Mouse (Mus musculus) lung, embryonic 15.5 days (tissue): ENCODE measurements at regions not wholly inside any gene's neighbourhood (a gene's known extent, or its start where the extent isn't known, plus 50 kb on each side); places are given as distances from the start of the nearest gene placed in this dataset.
A peak's percentile ranks its signal among the peaks of the same experiment; 100 is the strongest.
"Not testable (repeated sequence)": the region's sequence is repeated elsewhere in the genome, so short reads cannot be mapped to it uniquely, and the experiment has no call there.

ENCODE experiments used
- ATAC-seq: fragments of 200-750 bp; cut with Nextera tagmentation; 2 replicates; pipeline ENCODE4 v1.8.0; 2017; ENCODE audit warnings: moderate number of reproducible peaks, borderline replicate concordance; ENCODE audit not compliant: low FRiP score, low TSS enrichment; ENCODE audit errors: extremely low read depth
- H3K27ac ChIP-seq: fragments of 300-500 bp; sonication (generic); 2 replicates; pipeline ENCODE4 v1.5.1; 2015; ENCODE audit warnings: moderate library complexity, mild to moderate bottlenecking, inconsistent platforms
- H3K27me3 ChIP-seq: fragments of 300-500 bp; sonication (generic); 2 replicates; pipeline ENCODE4 v1.6.1; 2015; ENCODE audit warnings: inconsistent platforms
- H3K36me3 ChIP-seq: fragments of 300-500 bp; sonication (generic); 2 replicates; pipeline ENCODE4 v1.6.1; 2015; ENCODE audit warnings: inconsistent platforms
- H3K4me1 ChIP-seq: fragments of 300-500 bp; sonication (generic); 2 replicates; pipeline ENCODE4 v1.6.1; 2015; ENCODE audit warnings: inconsistent platforms
- H3K4me2 ChIP-seq: fragments of 300-500 bp; sonication (generic); 2 replicates; pipeline ENCODE4 v1.6.1; 2015; ENCODE audit warnings: inconsistent platforms, mild to moderate bottlenecking, moderate library complexity
- H3K4me3 ChIP-seq: fragments of 300-500 bp; sonication (generic); 2 replicates; pipeline ENCODE4 v1.5.1; 2015; ENCODE audit warnings: mild to moderate bottlenecking, inconsistent platforms
- H3K9ac ChIP-seq: fragments of 300-500 bp; sonication (generic); 2 replicates; pipeline ENCODE4 v1.6.1; 2015; ENCODE audit warnings: inconsistent platforms
- H3K9me3 ChIP-seq: fragments of 300-500 bp; sonication (generic); 2 replicates; pipeline ENCODE4 v1.6.1; 2016; ENCODE audit warnings: inconsistent platforms
- WGBS: fragments of 180-500 bp; shearing (Covaris S2); methylation state at CpG from one replicate; pipeline ENCODE4 v1.1.7; 2015; 5-methylcytosine and 5-hydroxymethylcytosine counted together

DNA sequence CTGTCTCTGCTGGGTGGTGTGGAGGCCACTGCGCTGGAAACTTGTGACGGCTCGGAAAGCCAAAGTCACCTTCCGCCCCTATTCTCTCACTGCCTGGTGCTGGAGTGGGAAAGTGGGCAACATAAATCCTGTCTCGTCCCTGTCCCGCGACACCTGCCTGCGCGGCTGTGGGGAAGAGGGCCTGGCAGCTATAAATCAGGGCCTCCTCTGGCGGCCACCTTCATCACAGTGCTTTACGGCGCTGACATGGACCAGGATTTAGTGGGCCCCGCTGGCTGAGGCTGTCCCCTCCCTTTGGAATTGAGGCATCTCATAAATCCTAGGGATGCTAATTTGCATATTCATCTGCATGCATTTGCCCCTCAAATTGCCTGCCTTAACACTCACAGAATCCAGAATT lies 287.1 kb downstream of the Cyp26b1 start:
- Histone ChIP-seq H3K9me3 (no peaks in the 10 kb centered on the region), H3K27me3 (no peaks in the 10 kb centered on the region), H3K4me2 (no peak overlapping the region), H3K4me3 (no peak overlapping the region), H3K27ac (no peak overlapping the region), H3K9ac (no peak overlapping the region), H3K4me1 (peaks cover 4% of the 10 kb centered on the region; the same call in 1 of the 2 replicates), H3K36me3 (no peaks in the 10 kb centered on the region)
- WGBS = 73% methylated on average over 13 of the region's 13 CpGs
- no peak for ATAC-seq

DNA sequence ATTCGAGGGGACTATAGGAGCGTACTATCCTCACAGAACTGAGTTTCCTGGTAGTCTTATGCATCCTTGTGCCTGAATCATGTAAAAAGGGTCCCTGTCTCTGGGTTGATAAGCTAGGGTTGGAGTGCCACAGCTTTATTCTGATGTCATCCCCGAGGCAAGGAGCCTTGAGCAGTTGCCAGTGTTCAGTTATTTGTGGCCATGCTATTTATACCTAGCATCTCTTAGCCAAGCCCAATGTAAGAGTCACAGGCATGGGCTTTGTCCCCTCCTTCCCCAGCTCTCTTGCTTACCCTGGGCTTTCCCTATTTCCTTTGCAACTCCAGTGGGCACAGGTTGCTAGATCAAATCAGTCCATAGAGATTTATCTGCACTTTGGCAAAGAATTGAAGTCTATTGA lies 288.6 kb downstream of the Cyp26b1 start:
- Histone ChIP-seq H3K36me3 (no peaks in the 10 kb centered on the region), H3K27me3 (no peaks in the 10 kb centered on the region), H3K4me1 (no peaks in the 10 kb centered on the region), H3K4me2 (no peak overlapping the region), H3K9me3 (no peaks in the 10 kb centered on the region), H3K27ac (no peak overlapping the region), H3K9ac (no peak overlapping the region), H3K4me3 (no peak overlapping the region)
- WGBS = 82% methylated on average over 3 of the region's 3 CpGs
- ATAC-seq = no peak

DNA sequence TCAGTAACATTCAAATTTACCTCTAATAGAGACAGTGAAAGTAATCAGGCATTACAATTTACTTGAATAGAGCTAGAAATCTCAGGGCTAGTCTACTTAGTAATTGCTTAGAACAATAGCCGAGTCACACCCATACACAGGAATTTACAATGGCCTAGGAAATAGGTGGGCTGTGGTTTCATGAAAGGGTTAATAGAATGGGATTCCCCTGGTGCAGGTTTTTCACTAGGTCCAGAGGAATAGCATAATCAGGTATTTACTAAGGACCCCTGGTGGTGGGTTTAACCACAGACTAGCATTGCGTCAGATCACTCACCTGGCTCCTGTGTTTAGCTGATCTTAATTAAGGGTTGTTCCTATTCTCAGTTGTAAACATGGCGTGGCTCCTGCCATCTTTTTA lies 290.8 kb downstream of the Cyp26b1 start:
- H3K36me3 ChIP-seq, H3K9ac ChIP-seq, H3K27ac ChIP-seq, H3K4me2 ChIP-seq, H3K4me1 ChIP-seq, H3K9me3 ChIP-seq, H3K27me3 ChIP-seq, H3K4me3 ChIP-seq, ATAC-seq: not testable (repeated sequence)
- WGBS = 85% methylated on average over 3 of the region's 3 CpGs

GRCm38 (mm10) chr6:84299936-84300335 lies 291.5 kb downstream of the Dysf start:
- no peaks in the 10 kb centered on the region for H3K9me3 ChIP-seq
- ATAC-seq = no peak

GRCm38 (mm10) chr6:84299146-84299545 lies 290.8 kb downstream of the Dysf start:
- H3K9me3 ChIP-seq = no peaks in the 10 kb centered on the region
- H3K9ac ChIP-seq = no peak overlapping the region
- H3K27ac ChIP-seq = no peak overlapping the region
- no peak overlapping the region for H3K4me3 ChIP-seq
- no peak for ATAC-seq
- no peak overlapping the region for H3K4me2 ChIP-seq
- no peaks in the 10 kb centered on the region for H3K36me3 ChIP-seq
- no peaks in the 10 kb centered on the region; the same call in 1 of the 2 replicates for H3K27me3 ChIP-seq
- no peaks in the 10 kb centered on the region for H3K4me1 ChIP-seq

More at GRCm38 (mm10) chr6:84299936-84300335, 291.5 kb downstream of the Dysf start:
- Histone ChIP-seq H3K4me2 (no peak overlapping the region), H3K27me3 (no peaks in the 10 kb centered on the region), H3K9ac (no peak overlapping the region), H3K4me3 (no peak overlapping the region), H3K36me3 (no peaks in the 10 kb centered on the region), H3K27ac (no peak overlapping the region), H3K4me1 (no peaks in the 10 kb centered on the region)
- WGBS = 72% methylated on average over 2 of the region's 2 CpGs

DNA sequence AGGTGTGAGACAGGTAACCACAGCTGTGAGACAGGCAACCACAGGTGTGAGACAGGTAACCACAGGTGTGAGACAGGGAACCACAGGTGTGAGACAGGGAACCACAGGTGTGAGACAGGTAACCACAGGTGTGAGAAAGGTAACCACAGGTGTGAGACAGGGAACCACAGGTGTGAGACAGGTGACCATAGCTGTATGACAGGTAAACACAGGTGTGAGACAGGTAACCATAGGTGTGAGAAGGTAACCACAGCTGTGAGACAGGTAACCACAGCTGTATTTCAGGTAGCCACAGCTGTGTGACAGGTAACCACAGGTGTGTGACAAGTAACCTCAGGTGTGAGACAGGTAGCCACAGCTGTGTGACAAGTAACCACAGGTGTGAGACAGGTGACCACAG lies 265.5 kb downstream of the Dysf start:
- not testable (repeated sequence) for H3K27me3 ChIP-seq, ATAC-seq, H3K36me3 ChIP-seq, H3K9ac ChIP-seq, H3K4me3 ChIP-seq, H3K9me3 ChIP-seq, H3K4me1 ChIP-seq, H3K27ac ChIP-seq, H3K4me2 ChIP-seq

DNA sequence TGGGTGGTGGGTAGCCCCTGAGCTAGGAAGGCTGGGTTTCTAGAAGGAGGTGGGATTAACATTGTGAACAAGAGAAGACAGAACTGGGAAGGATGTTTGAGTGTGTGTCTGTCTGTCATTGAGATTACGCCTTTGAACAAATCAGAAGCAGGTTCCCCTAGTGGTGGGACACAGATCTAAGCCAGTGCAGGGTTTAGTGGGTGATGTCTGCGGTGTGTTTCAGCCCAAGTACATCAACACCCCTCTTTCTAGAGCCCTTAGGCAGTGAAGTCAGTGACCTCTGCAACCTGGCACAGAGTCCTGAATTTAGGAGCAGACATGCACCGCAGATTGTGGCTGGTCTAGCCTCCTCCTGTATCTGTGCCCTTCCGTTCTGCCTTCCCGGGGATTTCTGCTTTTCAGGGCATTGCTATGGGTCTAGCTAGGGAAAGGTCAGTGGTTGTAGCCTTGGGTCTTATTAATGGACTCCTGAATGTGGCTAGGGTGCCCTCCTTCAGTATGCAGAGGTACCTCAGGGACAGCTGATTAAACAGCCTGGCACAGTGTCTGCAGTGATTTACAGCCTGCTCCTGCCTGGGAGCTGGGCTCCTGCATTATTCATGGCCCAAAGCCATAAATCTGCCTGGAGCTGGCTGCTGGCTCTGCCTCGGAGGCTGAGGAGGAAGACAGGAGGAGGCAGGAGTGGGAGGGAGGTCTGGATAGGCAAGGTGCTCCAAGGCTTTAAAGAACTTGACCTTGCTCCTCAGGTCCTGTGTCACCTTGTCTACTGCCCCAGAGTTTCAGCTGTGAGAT lies 264.3 kb downstream of the Dysf start:
- no peak overlapping the region for H3K4me3 ChIP-seq
- no peak overlapping the region for H3K4me2 ChIP-seq
- ATAC-seq = no peak
- no peaks in the 10 kb centered on the region for H3K9me3 ChIP-seq
- no peak overlapping the region for H3K9ac ChIP-seq
- WGBS = 67% methylated on average over 6 of the region's 6 CpGs
- H3K4me1 ChIP-seq = peaks cover 5% of the 10 kb centered on the region
- no peaks in the 10 kb centered on the region for H3K36me3 ChIP-seq
- H3K27ac ChIP-seq = no peak overlapping the region
- H3K27me3 ChIP-seq = no peaks in the 10 kb centered on the region

DNA sequence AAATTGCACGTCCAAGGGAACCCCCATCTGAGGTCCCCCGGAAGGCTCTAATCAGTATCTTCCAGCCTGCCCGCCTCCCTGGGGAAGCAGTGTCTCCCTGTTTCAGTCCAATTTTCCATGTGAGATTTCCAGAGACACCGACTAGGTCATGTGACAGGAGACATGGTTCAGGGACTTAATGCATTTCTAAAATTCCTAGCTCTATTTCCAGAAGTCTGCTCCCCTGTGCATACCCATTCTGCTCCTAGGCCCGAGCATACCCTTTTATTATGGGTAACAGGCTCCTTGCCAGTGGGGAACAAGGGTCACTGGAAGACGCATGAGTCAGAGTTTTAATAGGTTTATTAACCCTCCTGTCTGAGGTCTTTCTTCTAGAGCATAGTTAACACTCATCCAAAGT lies 263.6 kb downstream of the Dysf start:
- peaks cover 5% of the 10 kb centered on the region for H3K4me1 ChIP-seq
- WGBS = 80% methylated on average over 6 of the region's 6 CpGs
- H3K27me3 ChIP-seq = no peaks in the 10 kb centered on the region
- H3K9ac ChIP-seq = no peak overlapping the region
- H3K4me3 ChIP-seq = no peak overlapping the region
- H3K36me3 ChIP-seq = no peaks in the 10 kb centered on the region
- H3K9me3 ChIP-seq = no peaks in the 10 kb centered on the region
- ATAC-seq = no peak
- no peak overlapping the region for H3K27ac ChIP-seq
- no peak overlapping the region for H3K4me2 ChIP-seq

DNA sequence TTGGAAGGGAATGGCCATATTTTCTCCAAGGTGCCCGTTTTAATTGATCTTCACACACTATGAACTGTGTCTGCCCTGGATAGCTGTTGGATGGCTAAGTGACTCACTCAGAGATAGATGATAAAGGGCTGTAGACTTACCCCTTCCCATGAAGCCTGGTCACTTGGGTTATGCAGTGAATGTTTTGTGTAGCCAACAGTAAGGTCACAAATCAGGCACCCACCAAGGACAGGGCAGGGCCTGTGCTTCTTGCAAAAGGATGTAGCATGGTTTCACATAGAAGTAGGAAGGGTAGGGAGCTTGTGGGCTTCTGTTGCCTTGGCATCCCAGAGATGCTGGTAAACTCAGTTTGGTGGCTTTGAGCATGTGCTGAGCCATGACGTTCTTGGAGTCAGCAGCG lies 263.1 kb downstream of the Dysf start:
- Histone ChIP-seq H3K27me3 (no peaks in the 10 kb centered on the region), H3K9ac (no peak overlapping the region), H3K4me2 (no peak overlapping the region), H3K4me3 (no peak overlapping the region), H3K9me3 (no peaks in the 10 kb centered on the region), H3K4me1 (peaks cover 5% of the 10 kb centered on the region), H3K27ac (no peak overlapping the region), H3K36me3 (no peaks in the 10 kb centered on the region)
- no peak for ATAC-seq
- WGBS = 81% methylated on average over 3 of the region's 3 CpGs

- Histone ChIP-seq H3K4me3 (no peak overlapping the region), H3K4me2 (no peak overlapping the region), H3K27ac (no peak overlapping the region), H3K4me1 (peaks cover 5% of the 10 kb centered on the region), H3K36me3 (no peaks in the 10 kb centered on the region), H3K9ac (no peak overlapping the region), H3K27me3 (no peaks in the 10 kb centered on the region), H3K9me3 (no peaks in the 10 kb centered on the region)
- 31% methylated on average over 12 of the region's 12 CpGs for WGBS
- ATAC-seq = 0 out of 2 replicates have a peak, but pooled peaks have one; percentile 28
Observed at GRCm38 (mm10) chr6:84270518-84271165, 262.3 kb downstream of the Dysf start.

- WGBS = 83% methylated on average over 4 of the region's 4 CpGs
- no peaks in the 10 kb centered on the region for H3K27me3 ChIP-seq
- peaks cover 5% of the 10 kb centered on the region for H3K4me1 ChIP-seq
Observed at GRCm38 (mm10) chr6:84269478-84269877, 261.1 kb downstream of the Dysf start.

DNA sequence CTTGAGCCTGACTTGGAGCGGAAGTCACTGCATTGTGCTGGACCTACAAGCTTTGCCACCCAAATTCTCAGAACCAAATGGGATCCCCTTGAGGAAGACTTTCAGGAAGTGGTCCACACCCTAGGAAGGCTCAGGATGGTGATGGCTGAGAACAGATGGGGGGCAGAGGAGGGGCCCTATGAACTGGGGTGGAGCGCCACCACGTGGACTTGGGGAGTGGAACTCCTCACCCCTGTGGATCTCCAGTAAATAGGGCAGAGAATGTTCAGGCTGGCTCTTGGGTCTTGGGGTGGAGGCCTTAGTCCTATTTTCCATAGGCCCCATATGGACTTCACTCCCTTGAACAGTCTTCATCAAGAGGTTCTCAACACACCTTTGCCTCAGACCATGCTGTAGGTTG lies 260.6 kb downstream of the Dysf start:
- Histone ChIP-seq H3K4me2 (no peak overlapping the region), H3K27me3 (no peaks in the 10 kb centered on the region), H3K36me3 (no peaks in the 10 kb centered on the region), H3K9me3 (no peaks in the 10 kb centered on the region), H3K27ac (no peak overlapping the region), H3K4me1 (peaks cover 5% of the 10 kb centered on the region), H3K4me3 (no peak overlapping the region), H3K9ac (no peak overlapping the region)
- WGBS = 62% methylated on average over 3 of the region's 3 CpGs
- no peak for ATAC-seq

More at GRCm38 (mm10) chr6:84269478-84269877, 261.1 kb downstream of the Dysf start:
- no peak overlapping the region for H3K4me2 ChIP-seq
- H3K9ac ChIP-seq = no peak overlapping the region
- no peak for ATAC-seq
- H3K27ac ChIP-seq = no peak overlapping the region
- no peaks in the 10 kb centered on the region for H3K36me3 ChIP-seq
- no peak overlapping the region for H3K4me3 ChIP-seq
- no peaks in the 10 kb centered on the region for H3K9me3 ChIP-seq
